Comparison of ENCODE assay signal across 12 mouse cellular contexts in the genomic region with DNA sequence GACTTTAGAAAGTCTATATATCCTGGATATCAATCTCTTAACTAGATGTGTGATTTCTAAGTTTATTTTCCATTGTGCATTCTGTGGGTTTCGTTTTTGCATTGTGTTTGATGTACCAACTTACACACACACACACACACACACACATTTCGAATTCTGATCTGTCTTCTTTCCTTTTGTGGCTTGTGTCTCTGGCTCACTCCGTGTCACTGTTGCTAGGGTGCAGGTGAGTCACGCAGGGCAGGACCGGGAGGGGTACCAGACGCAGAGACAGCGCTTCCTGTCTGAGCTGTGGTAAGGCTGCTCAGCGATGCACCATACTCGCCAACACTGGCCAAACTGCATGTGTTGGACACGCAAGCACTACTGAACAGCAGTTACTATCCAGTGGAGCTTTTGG.
DNase-seq lines count a peak whose midpoint lies in the region; ATAC-seq and TF ChIP-seq lines count a peak whose summit lies in the region.
"Had no signal": no experiment of that assay in that cellular context is flagged by ENCODE, and none has a peak within 500 bp of the region (broad histone marks: within the 10 kb centered on the region; RNA-seq: fewer than 3 reads in every experiment).

No protein-coding gene starts in this region.

- no peak for TF ChIP-seq EP300 in lung, postnatal 0 days (IDR thresholded peaks at IDR 0.05)

- H3K27ac ChIP-seq in lung, postnatal 0 days (ENCODE audit: low read length) = no peak overlapping the region
- no peak overlapping the region for H3K27ac ChIP-seq in hindbrain, embryonic 13.5 days
- H3K27ac ChIP-seq: embryonic facial prominence, embryonic 10.5 days; forebrain, embryonic 10.5 days; intestine, embryonic 15.5 days; lung, embryonic 15.5 days had no signal

- no peak for DNase-seq in lung, postnatal 0 days (ENCODE audit: low spot score)
- DNase-seq in lung, adult 2 months = no peak
- DNase-seq in natural killer cell, adult 2 months (ENCODE audit: low spot score in 2 of 2) = peak; percentile 84 to 86
- peak; percentile 76 for DNase-seq in thymus, postnatal 25 days

- peaks cover 5% of the 10 kb centered on the region; the same call in 1 of the 2 replicates for H3K4me1 ChIP-seq in lung, postnatal 0 days (ENCODE audit: insufficient read depth, low read depth, low read length)
- H3K4me1 ChIP-seq in lung, adult 2 months (ENCODE audit: control insufficient read depth, insufficient read depth, low read length) = peaks cover 5% of the 10 kb centered on the region
- H3K4me1 ChIP-seq in hindbrain, embryonic 13.5 days (replicated peaks) = peaks cover 28% of the 10 kb centered on the region

- 63% methylated on average over 10 of the region's 10 CpGs for WGBS in lung, postnatal 0 days
- WGBS in lung, adult 2 months = 61% methylated on average over 10 of the region's 10 CpGs
- 85% methylated on average over 10 of the region's 10 CpGs for WGBS in hindbrain, embryonic 13.5 days

- H3K9me3 ChIP-seq in lung, postnatal 0 days (ENCODE audit: low read length) = no peaks in the 10 kb centered on the region
- H3K9me3 ChIP-seq in hindbrain, embryonic 13.5 days = no peaks in the 10 kb centered on the region
- H3K9me3 ChIP-seq: embryonic facial prominence, embryonic 10.5 days; forebrain, embryonic 10.5 days; intestine, embryonic 15.5 days; lung, embryonic 15.5 days had no signal

- H3K9ac ChIP-seq in lung, postnatal 0 days (replicated peaks; ENCODE audit: low read depth) = no peak overlapping the region
- no peak overlapping the region for H3K9ac ChIP-seq in hindbrain, embryonic 13.5 days
- H3K9ac ChIP-seq: intestine, embryonic 15.5 days; lung, embryonic 15.5 days had no signal

- H3K4me3 ChIP-seq in lung, postnatal 0 days (ENCODE audit: low read depth, low read length) = no peak overlapping the region
- no peak overlapping the region for H3K4me3 ChIP-seq in lung, adult 2 months (replicated peaks; ENCODE audit: extremely low read depth, low read depth, low read length)
- H3K4me3 ChIP-seq in hindbrain, embryonic 13.5 days = no peak overlapping the region
- H3K4me3 ChIP-seq: embryonic facial prominence, embryonic 10.5 days; forebrain, embryonic 10.5 days; intestine, embryonic 15.5 days; lung, embryonic 15.5 days had no signal

- H3K27me3 ChIP-seq in lung, postnatal 0 days (replicated peaks; ENCODE audit: insufficient read depth, low read length) = no peaks in the 10 kb centered on the region
- H3K27me3 ChIP-seq in hindbrain, embryonic 13.5 days = no peaks in the 10 kb centered on the region
- H3K27me3 ChIP-seq: intestine, embryonic 15.5 days; lung, embryonic 15.5 days had no signal

- 0 out of 2 replicates have a peak, but pooled peaks have one; percentile 20 for ATAC-seq in lung, postnatal 0 days
- peak; percentile 80 for ATAC-seq in common myeloid progenitor, adult 5-6 weeks (replicated peaks; ENCODE audit: low read depth, poor library complexity, severe bottlenecking)
- no peak for ATAC-seq in frontal cortex, adult (ENCODE audit: low TSS enrichment)
- no peak for ATAC-seq in cerebellum, adult (ENCODE audit: insufficient number of reproducible peaks, low FRiP score, low TSS enrichment)
- ATAC-seq in hindbrain, embryonic 13.5 days (ENCODE audit: low FRiP score) = no peak

- TF ChIP-seq CTCF in lung, postnatal 0 days (IDR thresholded peaks at IDR 0.05) = no peak
- TF ChIP-seq CTCF in lung, adult 2 months (IDR thresholded peaks at IDR 0.05; ENCODE audit: insufficient read depth, low read length) = no peak

- no peak overlapping the region for H3K4me2 ChIP-seq in lung, postnatal 0 days (replicated peaks; ENCODE audit: low read depth, low read length)
- no peak overlapping the region for H3K4me2 ChIP-seq in hindbrain, embryonic 13.5 days
- H3K4me2 ChIP-seq: intestine, embryonic 15.5 days; lung, embryonic 15.5 days had no signal

- no peak for TF ChIP-seq POLR2A in lung, adult 2 months (IDR thresholded peaks at IDR 0.05; ENCODE audit: borderline replicate concordance, extremely low read depth, low read depth, low read length)

- no peaks in the 10 kb centered on the region for H3K36me3 ChIP-seq in lung, postnatal 0 days (ENCODE audit: insufficient read depth, low read length)
- H3K36me3 ChIP-seq in hindbrain, embryonic 13.5 days = no peaks in the 10 kb centered on the region
- H3K36me3 ChIP-seq: intestine, embryonic 15.5 days; lung, embryonic 15.5 days had no signal

Comparison
In these comparisons a context has a peak if more than half of its experiments do, and no peak if none do; other contexts are left out.
1. ATAC-seq: peak in lung, postnatal 0 days (single experiment) and common myeloid progenitor, adult 5-6 weeks (single experiment); none in frontal cortex, adult (single experiment), cerebellum, adult (single experiment) and hindbrain, embryonic 13.5 days (single experiment).
2. DNase-seq: peak in natural killer cell, adult 2 months (2 of 2) and thymus, postnatal 25 days (single experiment); none in lung, postnatal 0 days (single experiment) and lung, adult 2 months (single experiment).